Mouse (Mus musculus) small intestine, adult 2 months (tissue): ENCODE measurements at regions not wholly inside any gene's neighbourhood (a gene's known extent, or its start where the extent isn't known, plus 50 kb on each side); places are given as distances from the start of the nearest gene placed in this dataset.

Experiments used
- CTCF ChIP-seq: fragments of 200-500 bp; IDR thresholded peaks from 2 replicates; pipeline ENCODE4 v1.5.1; 2012; ENCODE audit warnings: low read depth, mild to moderate bottlenecking, control low read depth, inconsistent platforms, low read length, moderate library complexity, mixed read lengths; ENCODE audit not compliant: insufficient replicate concordance, insufficient read length; ENCODE audit errors: extremely low read depth
- POLR2A ChIP-seq: fragments of 200-500 bp; IDR thresholded peaks from 2 replicates; pipeline ENCODE4 v1.6.1; 2012; ENCODE audit warnings: low read depth, mild to moderate bottlenecking, control low read depth, inconsistent platforms, low read length, moderate library complexity

GRCm38 (mm10) chr13:4992876-4993275, 383.9 kb upstream of the Akr1e1 start:
- TF ChIP-seq POLR2A = no peak
- no peak for TF ChIP-seq CTCF
